Mouse (Mus musculus): ENCODE data around the gene Nacc2.

DNA sequence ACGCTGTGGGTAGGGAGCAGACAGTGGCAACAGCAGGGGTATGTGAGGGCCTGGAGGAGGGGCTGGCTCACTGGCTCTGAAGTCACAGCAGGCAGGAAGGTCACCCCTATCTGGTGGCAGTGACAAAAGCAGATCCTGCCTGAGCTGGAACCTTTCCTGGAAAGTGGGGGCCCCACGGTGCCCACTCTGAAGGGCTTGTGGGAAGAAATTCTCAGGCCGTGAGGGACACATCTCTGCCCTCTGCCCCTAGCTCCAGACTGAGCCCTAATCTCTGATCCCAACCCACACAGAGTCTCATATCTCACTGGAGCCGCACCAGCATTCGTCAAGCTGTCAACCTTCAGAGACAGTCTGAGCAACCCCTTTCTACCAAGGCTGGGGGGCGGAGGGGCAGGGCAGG, 85.6 kb downstream of the Nacc2 start:
- TF ChIP-seq CTCF (IDR thresholded peaks at IDR 0.05), result no peak
- no peak for TF ChIP-seq POLR2A (IDR thresholded peaks at IDR 0.05; ENCODE audit: insufficient read depth, low read depth, low read length)
- no peak for TF ChIP-seq EP300 (IDR thresholded peaks at IDR 0.05; ENCODE audit: insufficient read depth, low read depth, low read length)
